Mouse (Mus musculus): ENCODE measurements around the gene Rpp30.

The Rpp30 gene

DNA sequence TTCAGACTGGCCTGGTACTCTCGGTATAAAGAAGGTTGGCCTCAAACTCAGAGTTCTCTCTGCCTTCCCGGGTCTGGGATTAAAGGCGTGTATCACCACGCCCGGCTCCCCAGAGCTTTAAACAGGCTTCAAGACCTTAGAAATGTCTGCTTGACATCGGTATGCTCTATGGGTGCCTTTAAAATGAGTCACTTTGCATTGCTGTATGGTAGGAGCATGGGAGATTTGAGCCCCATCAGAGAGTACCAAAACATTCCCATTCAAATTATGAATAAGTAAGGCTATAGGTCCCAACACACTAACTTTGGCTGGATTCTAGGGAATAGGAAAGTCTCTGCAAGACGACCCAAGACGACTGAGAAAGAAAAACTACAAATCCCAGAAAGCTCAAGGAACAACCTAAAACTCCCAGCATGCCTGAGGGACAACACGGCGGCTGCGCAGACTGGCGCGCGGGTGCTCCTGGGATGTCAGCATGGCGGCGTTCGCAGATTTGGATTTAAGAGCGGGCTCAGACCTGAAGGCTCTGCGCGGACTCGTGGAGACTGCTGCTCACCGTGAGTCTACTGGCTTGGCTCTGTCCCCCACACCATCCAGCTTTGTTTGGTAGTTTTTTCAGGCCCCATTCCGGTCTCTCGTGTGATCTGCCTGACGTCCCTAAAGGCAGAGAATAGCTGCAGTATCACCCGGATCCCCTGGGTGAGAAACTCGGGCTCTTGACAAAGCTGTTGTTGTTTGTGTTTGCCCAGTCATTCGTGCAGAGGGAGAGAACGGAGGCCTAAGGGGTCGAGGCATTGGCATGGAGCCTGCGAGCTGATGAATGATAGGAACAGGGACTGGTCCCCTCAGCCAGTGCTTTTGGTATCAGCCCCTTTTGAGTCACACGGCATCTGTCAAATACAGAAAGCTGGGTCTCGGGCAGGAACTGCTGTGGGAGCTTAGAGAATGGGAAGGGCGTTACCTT, at the start of gene Rpp30:
Rpp30 (plus strand) TSS at position 455 of the 964 bp plus-strand sequence.
- peak; percentile 89 to 92 for DNase-seq (ENCODE audit: inconsistent age in 2 of 2, low spot score in 1 of 2)

DNA sequence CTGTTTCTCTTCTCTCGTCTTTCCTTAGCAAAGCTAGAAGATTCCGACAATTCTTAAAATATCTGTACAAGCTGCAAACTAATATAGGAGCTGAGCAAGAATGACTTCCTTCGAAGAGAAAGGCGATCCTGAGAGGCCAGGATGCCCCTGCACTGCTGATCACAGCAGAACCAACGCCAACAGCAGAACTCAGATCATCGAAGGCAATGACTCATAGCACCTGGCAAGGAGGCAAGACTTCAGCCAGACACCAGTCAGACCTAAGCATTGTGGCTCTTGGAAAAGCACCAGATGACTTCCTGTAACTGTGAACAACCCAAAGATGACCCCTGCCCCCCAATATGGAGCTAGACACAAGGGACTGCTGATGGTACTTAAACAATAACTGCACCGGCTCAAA, 37.5 kb upstream of the Rpp30 start:
- DNase-seq (ENCODE audit: inconsistent age in 2 of 2, low spot score in 1 of 2), result no peak

- no peak for DNase-seq (ENCODE audit: inconsistent age in 2 of 2, low spot score in 1 of 2)
Measured at GRCm38 (mm10) chr19:36056502-36057221, 26.9 kb upstream of the Rpp30 start.

DNA sequence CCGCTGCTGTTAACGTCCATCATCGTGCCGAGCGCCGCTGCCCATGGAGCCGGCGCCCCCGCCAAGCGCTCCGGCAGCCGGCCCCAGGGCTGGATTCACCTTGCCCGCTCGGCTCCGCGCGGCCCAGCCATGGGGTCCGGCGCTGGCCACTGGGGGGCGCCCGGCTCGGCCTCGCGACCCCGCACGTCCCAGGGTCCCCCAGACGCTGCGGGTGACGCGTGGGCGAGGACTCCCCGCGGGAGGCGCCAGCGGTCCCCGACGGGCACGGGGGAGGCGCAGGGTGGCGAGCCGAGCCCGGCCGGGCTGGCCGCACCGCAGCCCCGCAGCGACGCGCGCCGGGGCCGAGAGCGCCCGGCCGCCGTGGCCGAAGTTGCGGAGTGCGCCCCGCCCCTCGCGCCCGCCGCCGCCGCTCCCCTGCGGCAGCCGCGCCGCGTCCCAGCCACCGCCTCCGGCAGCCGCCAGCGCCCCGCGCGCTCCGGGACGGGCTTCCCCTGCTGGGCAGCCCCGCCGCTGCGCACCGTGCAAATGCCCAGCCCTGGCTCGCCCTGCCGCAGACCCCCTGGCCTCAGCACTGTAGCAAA, 26.2 kb upstream of the Rpp30 start, which contains the start of gene Htr7:
Htr7 (minus strand) TSS at position 277 of the 581 bp plus-strand sequence.
- peak in 1 of 2 experiments; percentile 53 for DNase-seq (ENCODE audit: inconsistent age in 2 of 2, low spot score in 1 of 2)

DNA sequence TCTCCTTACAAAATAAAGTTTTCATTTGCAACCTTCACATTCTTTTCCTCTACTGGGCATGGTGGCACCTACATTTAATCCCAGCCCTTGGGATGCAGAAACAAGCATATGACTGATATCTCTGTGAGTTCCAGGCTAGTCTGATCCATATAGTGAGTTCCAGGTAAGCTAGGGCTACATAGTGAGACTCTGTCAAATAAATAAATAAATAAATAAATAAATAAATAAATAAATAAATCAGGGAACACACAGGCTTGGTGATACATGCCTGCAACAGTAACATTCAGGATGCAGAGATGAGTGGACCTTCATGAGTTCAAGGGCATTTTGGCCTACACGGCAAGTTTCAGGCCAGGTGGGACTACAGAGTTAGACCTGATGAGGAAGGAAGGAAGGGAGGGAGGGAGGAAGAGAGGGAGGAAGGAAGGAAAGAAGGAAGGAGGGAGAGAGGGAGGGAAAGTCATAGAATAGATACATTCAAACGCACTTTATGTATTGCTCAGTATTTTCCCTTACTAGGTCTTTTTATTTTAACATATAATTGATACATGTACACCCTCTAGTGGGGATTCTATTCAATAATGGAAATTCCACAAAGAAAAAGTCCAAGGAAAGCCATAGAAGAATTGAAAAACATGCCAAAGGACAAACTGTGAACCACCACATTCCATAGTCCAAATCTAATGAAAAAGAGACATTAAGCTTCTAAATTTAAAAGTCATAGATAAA, 20.6 kb upstream of the Rpp30 start:
- DNase-seq (ENCODE audit: inconsistent age in 2 of 2, low spot score in 1 of 2), result no peak

GRCm38 (mm10) chr19:36082606-36083261, 782 bp upstream of the Rpp30 start:
- peak; percentile 18 to 77 for DNase-seq (ENCODE audit: inconsistent age in 2 of 2, low spot score in 1 of 2)

DNA sequence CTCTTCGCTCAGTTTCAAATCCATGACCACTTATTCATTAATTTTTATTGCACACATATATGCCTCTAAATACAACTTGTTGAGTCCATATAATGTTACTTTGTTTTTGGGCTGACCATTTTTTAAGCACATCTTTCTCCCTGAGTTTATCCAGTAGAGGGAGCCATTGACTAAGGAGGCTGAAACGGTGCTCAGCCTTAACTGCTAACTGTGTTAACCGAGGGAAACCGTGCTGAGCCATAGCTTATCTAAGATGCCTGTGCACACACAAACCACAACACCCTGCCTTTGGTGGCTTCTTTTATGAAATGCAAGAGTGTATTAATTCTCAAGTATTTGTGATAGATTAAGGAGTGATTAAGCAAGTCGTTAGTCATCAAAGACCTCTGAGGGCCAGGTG, 7.3 kb downstream of the Rpp30 start:
- peak in 1 of 2 experiments; percentile 47 for DNase-seq (ENCODE audit: inconsistent age in 2 of 2, low spot score in 1 of 2)

DNA sequence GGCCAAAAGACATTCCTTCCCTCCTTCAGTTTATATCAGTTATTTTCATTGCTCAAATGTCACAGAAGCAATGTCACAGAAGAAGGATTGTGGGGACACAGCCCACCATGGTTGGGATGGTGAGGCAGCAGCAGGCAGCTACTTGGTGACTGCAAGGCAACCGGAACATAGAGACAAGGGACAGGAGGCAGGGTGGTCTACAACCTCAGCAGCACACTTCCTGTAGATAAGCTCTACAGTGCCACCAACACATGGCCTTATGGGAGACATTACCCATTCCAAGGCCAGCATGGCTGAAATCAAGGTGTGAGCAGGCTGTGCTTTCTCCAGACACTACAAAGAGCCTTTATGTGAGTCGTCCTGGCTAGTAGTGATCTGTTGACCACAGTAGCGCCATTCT, 13.7 kb downstream of the Rpp30 start:
- DNase-seq (ENCODE audit: inconsistent age in 2 of 2, low spot score in 1 of 2), result no peak

GRCm38 (mm10) chr19:36098265-36098664, 14.7 kb downstream of the Rpp30 start:
- DNase-seq (ENCODE audit: inconsistent age in 2 of 2, low spot score in 1 of 2), result no peak

GRCm38 (mm10) chr19:36098916-36099315, 15.4 kb downstream of the Rpp30 start:
- no peak for DNase-seq (ENCODE audit: inconsistent age in 2 of 2, low spot score in 1 of 2)

DNA sequence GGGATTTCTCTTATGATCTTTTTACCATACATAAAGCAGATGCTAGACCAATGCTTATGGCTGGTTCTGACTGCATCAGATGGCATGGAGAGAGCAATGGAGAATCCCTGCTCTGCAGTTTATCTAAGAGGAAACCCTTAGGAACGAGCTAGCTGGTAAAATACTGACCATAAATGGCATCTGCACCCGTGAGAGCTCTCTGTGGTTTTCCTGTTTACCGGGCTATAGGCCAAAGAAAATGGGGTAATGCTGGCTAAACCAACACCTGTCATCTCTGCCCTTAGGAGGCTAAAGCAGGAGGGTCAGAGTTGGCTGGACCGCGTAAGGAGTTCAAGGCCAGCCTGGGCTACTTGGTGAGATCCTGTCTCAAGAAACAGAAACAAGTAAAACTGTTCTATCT, 20.4 kb downstream of the Rpp30 start:
- no peak for DNase-seq (ENCODE audit: inconsistent age in 2 of 2, low spot score in 1 of 2)

- DNase-seq (ENCODE audit: inconsistent age in 2 of 2, low spot score in 1 of 2), result no peak
Measured at GRCm38 (mm10) chr19:36109318-36109944, 25.9 kb downstream of the Rpp30 start.

- no peak for DNase-seq (ENCODE audit: inconsistent age in 2 of 2, low spot score in 1 of 2)
Measured at GRCm38 (mm10) chr19:36110465-36110864, 26.9 kb downstream of the Rpp30 start.

DNA sequence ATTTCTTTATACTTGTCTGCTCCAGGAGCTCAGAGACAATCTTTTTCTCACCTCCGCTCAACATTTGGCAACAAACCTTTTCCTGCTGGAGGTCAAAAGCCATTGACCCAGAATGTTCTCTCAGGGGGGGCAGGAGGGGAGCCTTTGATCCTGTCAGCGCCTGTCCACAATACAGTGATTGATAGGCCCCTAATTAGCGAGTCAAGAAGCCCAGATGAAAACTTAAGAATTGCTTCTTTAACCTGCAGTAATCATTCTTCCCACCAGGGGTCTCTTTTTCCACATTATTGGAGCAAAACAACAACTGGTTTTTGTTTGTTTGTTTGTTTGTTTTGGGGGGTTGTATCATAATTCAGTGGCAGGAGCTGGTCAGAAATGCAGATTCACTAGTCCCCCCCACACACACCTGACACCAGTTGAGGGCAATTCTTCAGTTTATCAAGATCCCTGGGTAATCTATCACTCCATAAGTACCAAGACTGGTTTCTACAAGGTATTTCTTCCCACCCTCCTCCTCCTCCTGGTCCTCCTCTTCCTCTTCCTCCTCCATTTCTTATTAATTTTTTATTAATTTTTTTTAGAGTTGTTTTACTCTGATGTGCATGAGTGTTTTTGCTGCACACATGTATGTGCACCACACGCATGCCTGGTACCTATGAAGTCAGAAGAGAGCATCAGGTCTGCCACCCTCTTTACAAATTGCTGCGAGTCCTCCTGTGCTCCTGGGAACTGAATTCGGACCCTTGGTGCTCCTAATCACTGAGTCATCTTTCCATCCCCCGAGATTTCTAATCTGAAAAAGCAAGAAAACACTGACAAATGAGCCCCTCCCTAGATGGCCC, 27.8 kb downstream of the Rpp30 start:
- DNase-seq (ENCODE audit: inconsistent age in 2 of 2, low spot score in 1 of 2), result peak in 1 of 2 experiments; percentile 71

DNA sequence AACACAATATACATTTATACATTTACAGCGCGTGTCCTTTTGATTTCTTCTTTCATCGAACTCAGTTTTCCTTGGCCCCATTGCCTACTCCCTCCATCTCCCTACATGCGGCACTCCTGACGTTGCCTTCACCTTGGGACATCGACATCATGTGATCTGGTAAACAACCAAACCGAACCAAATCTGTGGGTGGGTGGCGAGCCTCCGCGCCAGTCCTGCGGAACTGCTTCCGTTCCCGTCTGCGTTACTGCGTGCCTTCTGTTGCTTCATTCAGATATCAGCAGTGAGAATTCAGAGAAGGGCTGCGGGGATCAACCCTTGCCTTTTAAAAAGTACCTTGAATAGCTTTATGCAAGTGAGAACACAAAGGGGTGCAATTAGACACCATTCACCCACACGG, 28.5 kb downstream of the Rpp30 start:
- DNase-seq (ENCODE audit: inconsistent age in 2 of 2, low spot score in 1 of 2), result no peak

DNA sequence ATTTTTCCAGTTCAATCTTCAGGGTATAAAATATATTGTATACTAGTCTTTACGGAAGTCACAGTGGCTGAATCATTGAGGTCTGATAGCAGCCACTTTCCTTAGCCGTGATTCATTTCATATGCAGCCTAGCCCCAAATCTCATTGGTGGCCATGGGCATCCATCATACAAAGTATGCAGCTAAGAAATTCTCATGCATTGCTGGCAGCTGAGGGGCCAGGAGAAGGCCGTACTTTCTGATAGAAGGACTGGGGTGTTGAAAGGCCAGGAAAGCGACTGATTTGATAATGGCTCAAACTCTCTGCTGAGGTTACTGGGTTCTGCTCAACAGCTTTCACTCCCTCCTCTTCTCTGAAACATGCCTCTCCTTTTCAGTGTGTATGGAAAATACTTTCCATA, 32.7 kb downstream of the Rpp30 start:
- no peak for DNase-seq (ENCODE audit: inconsistent age in 2 of 2, low spot score in 1 of 2)

DNA sequence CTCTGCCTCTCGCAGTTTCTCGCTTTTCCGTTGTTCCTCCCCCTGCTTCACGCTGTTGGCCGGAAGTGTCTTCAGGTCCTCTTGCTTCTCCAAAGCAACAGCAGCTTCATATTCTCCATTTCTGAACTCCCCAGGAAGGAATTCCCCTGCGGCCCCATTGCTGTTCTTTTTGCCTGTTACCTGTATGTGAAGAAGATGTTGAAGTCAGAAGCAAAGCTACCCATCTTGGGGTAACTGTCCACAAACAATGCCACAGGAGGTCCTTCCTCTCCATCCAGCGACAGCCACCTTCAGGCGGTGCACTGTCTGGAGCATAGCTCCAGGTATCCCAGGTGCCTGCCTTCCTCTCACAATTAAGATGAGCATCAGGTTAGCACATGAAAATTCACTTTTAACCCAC, 35.7 kb downstream of the Rpp30 start:
- no peak for DNase-seq (ENCODE audit: inconsistent age in 2 of 2, low spot score in 1 of 2)

- DNase-seq (ENCODE audit: inconsistent age in 2 of 2, low spot score in 1 of 2), result no peak
Measured at GRCm38 (mm10) chr19:36119783-36120471, 36.4 kb downstream of the Rpp30 start, which contains the start of gene Ankrd1. Gene Ankrd1, minus strand, starts transcription at chr19:36120099.

Measured in adrenal gland, adult (tissue).